8 mouse cellular contexts compared by ENCODE assay signal in genomic region chr8:4325751-4326036, GRCm38 (mm10). TPM values are rescaled to one million over a fixed set of nuclear protein-coding genes. Genes with fewer than 3 reads are reported as not detected.
DNase-seq lines count a peak whose midpoint lies in the region; ATAC-seq and TF ChIP-seq lines count a peak whose summit lies in the region.

No protein-coding gene starts in this region.

- peak overlapping the region; percentile 75 to 90; a peak in 3 of 4 replicates for H3K27ac ChIP-seq in heart, embryonic 14.5 days (replicated peaks in 1 of 2; ENCODE audit: control insufficient read depth in 1 of 2, insufficient read depth in 1 of 2, low read depth in 2 of 2, low read length in 2 of 2)
- no peak overlapping the region for H3K27ac ChIP-seq in forebrain, postnatal 0 days (ENCODE audit: low read depth, low read length)
- peak overlapping the region; percentile 92; the same call in 1 of the 2 replicates for H3K27ac ChIP-seq in liver, postnatal 0 days (ENCODE audit: low read depth)

- TF ChIP-seq EP300 in liver, postnatal 0 days (IDR thresholded peaks at IDR 0.05; ENCODE audit: low read depth), result no peak

- H3K4me1 ChIP-seq in heart, embryonic 14.5 days (ENCODE audit: control insufficient read depth in 2 of 2, insufficient read depth in 2 of 2, low read length in 2 of 2), result peaks cover 6 to 46% of the 10 kb centered on the region in 2 experiments
- H3K4me1 ChIP-seq in G1E (ENCODE audit: insufficient read depth, low read depth, low read length), result peaks cover 65% of the 10 kb centered on the region
- H3K4me1 ChIP-seq in forebrain, postnatal 0 days (ENCODE audit: insufficient read depth), result peaks cover 18% of the 10 kb centered on the region
- peaks cover 29% of the 10 kb centered on the region for H3K4me1 ChIP-seq in liver, postnatal 0 days (ENCODE audit: insufficient read depth)

- H3K4me3 ChIP-seq in heart, embryonic 14.5 days (ENCODE audit: control insufficient read depth in 1 of 2, insufficient read depth in 1 of 2, low read depth in 1 of 2, low read length in 2 of 2), result peak overlapping the region; percentile 96 to 99
- peak overlapping the region; percentile 86 for H3K4me3 ChIP-seq in G1E (ENCODE audit: low read depth, low read length)
- H3K4me3 ChIP-seq in forebrain, postnatal 0 days (ENCODE audit: low read depth, low read length), result peak overlapping the region; percentile 75
- H3K4me3 ChIP-seq in liver, postnatal 0 days (ENCODE audit: low read depth, low read length), result peak overlapping the region; percentile 83

- H3K9me3 ChIP-seq in heart, embryonic 14.5 days (ENCODE audit: control insufficient read depth, low read length), result no peaks in the 10 kb centered on the region
- no peaks in the 10 kb centered on the region for H3K9me3 ChIP-seq in G1E (replicated peaks)
- no peaks in the 10 kb centered on the region for H3K9me3 ChIP-seq in forebrain, postnatal 0 days (ENCODE audit: low read length)
- no peaks in the 10 kb centered on the region for H3K9me3 ChIP-seq in liver, postnatal 0 days (ENCODE audit: low read length)

- H3K36me3 ChIP-seq in heart, embryonic 14.5 days (ENCODE audit: control insufficient read depth, insufficient read depth, low read length), result peaks cover 55% of the 10 kb centered on the region
- H3K36me3 ChIP-seq in G1E (replicated peaks), result peaks cover 66% of the 10 kb centered on the region
- peaks cover 20% of the 10 kb centered on the region for H3K36me3 ChIP-seq in forebrain, postnatal 0 days (ENCODE audit: insufficient read depth)
- H3K36me3 ChIP-seq in liver, postnatal 0 days (replicated peaks; ENCODE audit: insufficient read depth, low read length), result peaks cover 36% of the 10 kb centered on the region

- ATAC-seq in heart, embryonic 14.5 days (ENCODE audit: insufficient number of reproducible peaks, insufficient read depth, low FRiP score, low read depth), result no peak
- ATAC-seq in G1E (ENCODE audit: extremely low read depth, insufficient number of reproducible peaks, low FRiP score, poor library complexity, severe bottlenecking), result no peak
- no peak for ATAC-seq in forebrain, postnatal 0 days
- ATAC-seq in liver, postnatal 0 days, result no peak

- peak overlapping the region; percentile 95 for H3K9ac ChIP-seq in heart, embryonic 14.5 days (ENCODE audit: low read length)
- peak overlapping the region; percentile 88 for H3K9ac ChIP-seq in forebrain, postnatal 0 days
- H3K9ac ChIP-seq in liver, postnatal 0 days (replicated peaks), result peak overlapping the region; percentile 97

- TF ChIP-seq CTCF in G1E (IDR thresholded peaks at IDR 0.05; ENCODE audit: low read depth, low read length), result no peak
- TF ChIP-seq CTCF in forebrain, postnatal 0 days (IDR thresholded peaks at IDR 0.05; ENCODE audit: low read depth), result no peak
- TF ChIP-seq CTCF in liver, postnatal 0 days (IDR thresholded peaks at IDR 0.05; ENCODE audit: low read depth), result no peak

- peak overlapping the region; percentile 87 for H3K4me2 ChIP-seq in heart, embryonic 14.5 days (ENCODE audit: low read length)
- H3K4me2 ChIP-seq in forebrain, postnatal 0 days (ENCODE audit: low read depth), result peak overlapping the region; percentile 76
- H3K4me2 ChIP-seq in liver, postnatal 0 days (ENCODE audit: low read depth, low read length), result peak overlapping the region; percentile 92

- intact Hi-C loops in heart, postnatal 10 days (cut with DNase I), result loop anchor here (5.0 kb wide), 2 partner anchors 167 to 192 kb away; partner anchors contain the start of gene Cers4
- intact Hi-C loops in left cerebral cortex, postnatal 10 days (cut with DNase I), result no loop called here

- WGBS in heart, embryonic 14.5 days, result 29% methylated on average over 7 of the region's 7 CpGs
- WGBS in forebrain, postnatal 0 days, result 43% methylated on average over 7 of the region's 7 CpGs
- WGBS in liver, postnatal 0 days (ENCODE audit: insufficient replicate concordance), result 29% methylated on average over 7 of the region's 7 CpGs

- no peaks in the 10 kb centered on the region for H3K27me3 ChIP-seq in heart, embryonic 14.5 days (ENCODE audit: control insufficient read depth, insufficient read depth, low read length)
- no peaks in the 10 kb centered on the region for H3K27me3 ChIP-seq in G1E (ENCODE audit: insufficient read depth, low read length)
- no peaks in the 10 kb centered on the region for H3K27me3 ChIP-seq in forebrain, postnatal 0 days (ENCODE audit: insufficient read depth, low read length)
- H3K27me3 ChIP-seq in liver, postnatal 0 days (ENCODE audit: insufficient read depth, low read length), result no peaks in the 10 kb centered on the region

- no peak for DNase-seq in heart, postnatal 10 days
- DNase-seq in G1E (ENCODE audit: low spot score), result no peak
- DNase-seq in forebrain, postnatal 0 days, result no peak
- DNase-seq in liver, postnatal 0 days, result no peak
- no peak for DNase-seq in left cerebral cortex, postnatal 10 days (ENCODE audit: extremely low spot score in 1 of 2, low spot score in 2 of 2)
- no peak for DNase-seq in urinary bladder, postnatal 4 days (ENCODE audit: low spot score in 2 of 2)
- no peak for DNase-seq in urinary bladder, postnatal 36 days (ENCODE audit: low spot score in 2 of 2)

RNA-seq across cellular contexts. Expression of gene Elavl1, which starts 0.5 kb away (rescaled TPM):
- polyA plus RNA-seq in heart, embryonic 14.5 days (2014; fragmentation: Nextera tagmentation; extraction: Ambion mirVana), result 173 and 174 TPM in 2 replicates
- total RNA-seq in heart, postnatal 10 days (2021), result 10 to 100 TPM; 71.1 to 83.2 TPM
- total RNA-seq in G1E (2014; fragmentation: Nextera tagmentation), result 162 and 168 TPM in 2 replicates
- total RNA-seq in G1E (2017), result 92.5 and 98.1 TPM in 2 replicates
- polyA plus RNA-seq in G1E (2012), result 110 and 125 TPM in 2 replicates
- total RNA-seq in forebrain, postnatal 0 days (2014; rRNA removed), result 49.2 and 66.6 TPM in 2 replicates
- 46.7 and 60.7 TPM in 2 replicates for polyA plus RNA-seq in forebrain, postnatal 0 days (2015; fragmentation: Nextera tagmentation; extraction: Ambion mirVana)
- 57.6 and 59.6 TPM in 2 replicates for polyA plus RNA-seq in liver, postnatal 0 days (2015; fragmentation: Nextera tagmentation; extraction: Ambion mirVana)
- total RNA-seq in left cerebral cortex, postnatal 10 days (2021), result 10 to 100 TPM; 69.0 to 70.5 TPM

RNA-seq across cellular contexts. Expression of gene Ccl25, which starts 0.7 kb away (rescaled TPM):
- polyA plus RNA-seq in heart, embryonic 14.5 days (2014; fragmentation: Nextera tagmentation; extraction: Ambion mirVana), result 9.6 and 9.9 TPM in 2 replicates
- total RNA-seq in heart, postnatal 10 days (2021), result 1 to 10 TPM; 4.9 to 6.3 TPM
- 64.9 and 69.3 TPM in 2 replicates for total RNA-seq in G1E (2014; fragmentation: Nextera tagmentation)
- 16.0 and 18.1 TPM in 2 replicates for total RNA-seq in G1E (2017)
- 1.1 and 1.9 TPM in 2 replicates for polyA plus RNA-seq in G1E (2012)
- total RNA-seq in forebrain, postnatal 0 days (2014; rRNA removed), result 9.9 and 11.8 TPM in 2 replicates
- 18.4 and 19.2 TPM in 2 replicates for polyA plus RNA-seq in forebrain, postnatal 0 days (2015; fragmentation: Nextera tagmentation; extraction: Ambion mirVana)
- polyA plus RNA-seq in liver, postnatal 0 days (2015; fragmentation: Nextera tagmentation; extraction: Ambion mirVana), result 4.0 and 5.5 TPM in 2 replicates
- 10 to 100 TPM; 22.4 to 24.4 TPM for total RNA-seq in left cerebral cortex, postnatal 10 days (2021)

RNA-seq across cellular contexts. Expression of gene Timm44, which starts 50.0 kb away (rescaled TPM):
- 77.6 and 85.0 TPM in 2 replicates for polyA plus RNA-seq in heart, embryonic 14.5 days (2014; fragmentation: Nextera tagmentation; extraction: Ambion mirVana)
- total RNA-seq in heart, postnatal 10 days (2021), result 100 to 1,000 TPM; 107 to 112 TPM
- total RNA-seq in G1E (2014; fragmentation: Nextera tagmentation) (81.8 and 94.6 TPM in 2 replicates), G1E (2017) (113 and 123 TPM in 2 replicates)
- 65.3 and 81.1 TPM in 2 replicates for polyA plus RNA-seq in G1E (2012)
- total RNA-seq in forebrain, postnatal 0 days (2014; rRNA removed), result 65.7 and 67.9 TPM in 2 replicates
- 33.7 and 35.1 TPM in 2 replicates for polyA plus RNA-seq in forebrain, postnatal 0 days (2015; fragmentation: Nextera tagmentation; extraction: Ambion mirVana)
- polyA plus RNA-seq in liver, postnatal 0 days (2015; fragmentation: Nextera tagmentation; extraction: Ambion mirVana), result 28.1 and 30.8 TPM in 2 replicates
- total RNA-seq in left cerebral cortex, postnatal 10 days (2021), result 10 to 100 TPM; 67.1 to 73.9 TPM
